Mouse (Mus musculus): ENCODE measurements around the gene Rhov. TPM values are rescaled to one million over a fixed set of nuclear protein-coding genes. Genes with fewer than 3 reads are reported as not detected.

Gene Rhov
- polyA plus RNA-seq, 1 experiment from 2014 or later, result 1.0 TPM

DNA sequence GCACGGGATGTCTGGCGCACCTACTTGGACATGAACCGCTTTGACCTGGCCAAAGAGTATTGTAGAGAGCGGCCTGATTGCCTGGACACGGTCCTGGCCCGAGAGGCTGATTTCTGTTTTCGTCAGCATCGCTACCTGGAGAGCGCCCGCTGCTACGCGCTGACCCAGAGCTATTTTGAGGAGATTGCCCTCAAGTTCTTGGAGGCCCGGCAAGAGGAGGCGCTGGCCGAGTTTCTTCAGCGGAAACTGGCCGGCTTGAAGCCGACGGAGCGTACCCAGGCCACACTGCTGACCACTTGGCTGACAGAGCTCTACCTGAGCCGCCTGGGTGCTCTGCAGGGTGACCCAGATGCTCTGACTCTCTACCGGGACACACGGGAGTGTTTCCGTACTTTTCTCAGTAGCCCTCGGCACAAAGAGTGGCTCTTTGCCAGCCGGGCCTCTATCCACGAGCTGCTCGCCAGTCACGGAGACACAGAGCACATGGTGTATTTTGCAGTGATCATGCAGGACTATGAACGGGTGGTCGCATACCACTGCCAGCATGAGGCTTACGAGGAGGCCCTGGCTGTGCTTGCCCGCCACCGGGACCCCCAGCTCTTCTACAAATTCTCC is 22.8 kb upstream of the Rhov start:
- no peak overlapping the region for H3K4me3 ChIP-seq (ENCODE audit: low read length)
- no peaks in the 10 kb centered on the region for H3K27me3 ChIP-seq (ENCODE audit: control insufficient read depth, insufficient read depth, low read length)
- H3K36me3 ChIP-seq (ENCODE audit: control insufficient read depth, insufficient read depth), result peaks cover 49% of the 10 kb centered on the region
- no peaks in the 10 kb centered on the region for H3K9me3 ChIP-seq (replicated peaks; ENCODE audit: control insufficient read depth, low read length)
- no peak overlapping the region for H3K27ac ChIP-seq (ENCODE audit: low read length)
- 91% methylated on average over 34 of the region's 34 CpGs for WGBS
- no peak for ATAC-seq (replicated peaks; ENCODE audit: extremely low read depth, insufficient read depth, low FRiP score)
- H3K9ac ChIP-seq (ENCODE audit: low read length), result no peak overlapping the region
- peaks cover 9% of the 10 kb centered on the region for H3K4me1 ChIP-seq (ENCODE audit: control insufficient read depth, insufficient read depth, low read length)
- no peak overlapping the region for H3K4me2 ChIP-seq (ENCODE audit: low read depth, low read length)

DNA sequence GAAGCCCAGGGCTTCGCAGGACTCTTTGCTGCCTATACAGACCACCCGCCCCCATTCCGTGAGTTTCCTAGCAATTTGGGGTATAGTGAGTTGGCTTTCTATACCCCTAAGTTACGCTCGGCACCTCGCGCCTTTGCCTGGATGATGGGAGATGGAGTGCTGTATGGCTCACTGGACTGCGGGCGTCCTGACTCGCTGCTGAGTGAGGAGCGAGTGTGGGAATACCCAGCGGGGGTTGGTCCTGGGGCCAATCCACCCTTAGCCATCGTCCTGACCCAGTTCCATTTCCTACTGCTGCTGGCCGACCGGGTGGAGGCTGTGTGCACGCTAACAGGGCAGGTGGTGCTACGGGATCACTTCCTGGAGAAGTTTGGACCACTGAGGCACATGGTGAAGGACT is 22.2 kb upstream of the Rhov start:
- Histone ChIP-seq H3K27ac (ENCODE audit: low read length) (no peak overlapping the region), H3K27me3 (ENCODE audit: control insufficient read depth, insufficient read depth, low read length) (no peaks in the 10 kb centered on the region), H3K9me3 (replicated peaks; ENCODE audit: control insufficient read depth, low read length) (no peaks in the 10 kb centered on the region), H3K9ac (ENCODE audit: low read length) (no peak overlapping the region), H3K4me1 (ENCODE audit: control insufficient read depth, insufficient read depth, low read length) (peaks cover 9% of the 10 kb centered on the region), H3K4me2 (ENCODE audit: low read depth, low read length) (no peak overlapping the region), H3K4me3 (ENCODE audit: low read length) (no peak overlapping the region), H3K36me3 (ENCODE audit: control insufficient read depth, insufficient read depth) (peaks cover 49% of the 10 kb centered on the region)
- ATAC-seq (replicated peaks; ENCODE audit: extremely low read depth, insufficient read depth, low FRiP score), result no peak
- WGBS, result 92% methylated on average over 17 of the region's 17 CpGs

DNA sequence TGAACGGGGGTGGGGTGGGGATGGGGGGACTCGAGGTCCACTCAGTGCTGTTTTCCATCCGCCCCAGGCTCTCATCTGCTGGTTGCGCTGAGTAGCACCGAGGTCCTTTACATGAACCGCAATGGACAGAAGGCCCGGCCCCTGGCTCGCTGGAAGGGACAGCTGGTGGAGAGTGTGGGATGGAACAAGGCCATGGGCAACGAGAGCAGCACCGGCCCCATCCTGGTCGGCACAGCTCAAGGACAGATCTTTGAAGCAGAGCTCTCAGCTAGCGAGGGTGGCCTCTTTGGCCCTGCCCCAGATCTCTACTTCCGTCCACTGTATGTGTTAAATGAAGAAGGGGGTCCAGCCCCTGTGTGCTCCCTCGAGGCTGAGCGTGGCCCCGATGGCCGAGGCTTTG is 21.8 kb upstream of the Rhov start:
- Histone ChIP-seq H3K27me3 (ENCODE audit: control insufficient read depth, insufficient read depth, low read length) (no peaks in the 10 kb centered on the region), H3K27ac (ENCODE audit: low read length) (no peak overlapping the region), H3K36me3 (ENCODE audit: control insufficient read depth, insufficient read depth) (peaks cover 49% of the 10 kb centered on the region), H3K4me1 (ENCODE audit: control insufficient read depth, insufficient read depth, low read length) (peaks cover 11% of the 10 kb centered on the region), H3K9ac (ENCODE audit: low read length) (no peak overlapping the region), H3K4me3 (ENCODE audit: low read length) (no peak overlapping the region), H3K9me3 (replicated peaks; ENCODE audit: control insufficient read depth, low read length) (no peaks in the 10 kb centered on the region), H3K4me2 (ENCODE audit: low read depth, low read length) (no peak overlapping the region)
- no peak for ATAC-seq (replicated peaks; ENCODE audit: extremely low read depth, insufficient read depth, low FRiP score)
- 90% methylated on average over 17 of the region's 17 CpGs for WGBS

DNA sequence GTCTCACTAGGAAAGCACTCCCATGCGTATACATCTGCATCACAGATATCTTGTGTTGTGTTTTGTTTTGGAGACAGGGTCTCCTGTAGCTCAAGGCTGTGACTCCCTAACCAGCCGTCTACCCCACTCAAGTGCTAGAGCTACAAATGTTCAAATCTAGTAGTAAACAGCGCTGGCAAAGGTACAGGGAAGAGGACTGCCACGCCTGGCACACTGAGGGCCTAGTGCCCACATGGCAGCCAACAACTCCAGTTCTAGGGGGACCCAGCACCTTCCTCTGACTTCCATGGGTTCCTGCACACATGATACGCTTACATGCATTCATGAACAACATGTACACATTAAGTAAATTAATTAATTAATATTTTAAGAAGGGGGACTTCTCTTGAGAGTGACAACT is 21.2 kb upstream of the Rhov start:
- H3K4me3 ChIP-seq (ENCODE audit: low read length), result no peak overlapping the region
- no peak overlapping the region for H3K27ac ChIP-seq (ENCODE audit: low read length)
- no peak for ATAC-seq (replicated peaks; ENCODE audit: extremely low read depth, insufficient read depth, low FRiP score)
- peaks cover 12% of the 10 kb centered on the region for H3K4me1 ChIP-seq (ENCODE audit: control insufficient read depth, insufficient read depth, low read length)
- no peaks in the 10 kb centered on the region for H3K9me3 ChIP-seq (replicated peaks; ENCODE audit: control insufficient read depth, low read length)
- H3K27me3 ChIP-seq (ENCODE audit: control insufficient read depth, insufficient read depth, low read length), result no peaks in the 10 kb centered on the region
- H3K36me3 ChIP-seq (ENCODE audit: control insufficient read depth, insufficient read depth), result peaks cover 45% of the 10 kb centered on the region
- WGBS, result 94% methylated on average over 5 of the region's 5 CpGs
- H3K4me2 ChIP-seq (ENCODE audit: low read depth, low read length), result no peak overlapping the region
- no peak overlapping the region for H3K9ac ChIP-seq (ENCODE audit: low read length)

DNA sequence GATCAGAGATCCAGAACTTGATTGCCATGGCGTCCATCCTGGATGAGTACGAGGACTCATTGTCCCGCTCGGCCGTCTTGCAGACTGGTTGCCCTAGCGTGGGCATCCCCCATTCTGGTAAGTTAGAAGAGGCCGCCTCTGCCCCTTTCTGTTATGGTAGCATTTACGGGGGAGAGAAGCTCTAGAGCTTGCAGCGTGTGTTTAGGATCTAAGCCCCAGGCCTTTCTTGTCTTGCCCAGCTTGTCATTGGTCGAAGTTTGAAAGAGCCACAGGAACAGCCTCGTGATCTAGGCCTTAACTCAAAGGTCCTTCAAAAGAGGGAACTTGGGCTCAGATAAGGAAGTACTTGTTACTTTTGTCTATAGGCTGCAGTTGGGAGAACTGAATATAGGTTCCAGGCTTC is 17.9 kb upstream of the Rhov start:
- WGBS, result 2% methylated on average over 11 of the region's 11 CpGs
- no peak; the same call in 1 of the 2 replicates for ATAC-seq (replicated peaks; ENCODE audit: extremely low read depth, insufficient read depth, low FRiP score)
- H3K9me3 ChIP-seq (replicated peaks; ENCODE audit: control insufficient read depth, low read length), result no peaks in the 10 kb centered on the region

DNA sequence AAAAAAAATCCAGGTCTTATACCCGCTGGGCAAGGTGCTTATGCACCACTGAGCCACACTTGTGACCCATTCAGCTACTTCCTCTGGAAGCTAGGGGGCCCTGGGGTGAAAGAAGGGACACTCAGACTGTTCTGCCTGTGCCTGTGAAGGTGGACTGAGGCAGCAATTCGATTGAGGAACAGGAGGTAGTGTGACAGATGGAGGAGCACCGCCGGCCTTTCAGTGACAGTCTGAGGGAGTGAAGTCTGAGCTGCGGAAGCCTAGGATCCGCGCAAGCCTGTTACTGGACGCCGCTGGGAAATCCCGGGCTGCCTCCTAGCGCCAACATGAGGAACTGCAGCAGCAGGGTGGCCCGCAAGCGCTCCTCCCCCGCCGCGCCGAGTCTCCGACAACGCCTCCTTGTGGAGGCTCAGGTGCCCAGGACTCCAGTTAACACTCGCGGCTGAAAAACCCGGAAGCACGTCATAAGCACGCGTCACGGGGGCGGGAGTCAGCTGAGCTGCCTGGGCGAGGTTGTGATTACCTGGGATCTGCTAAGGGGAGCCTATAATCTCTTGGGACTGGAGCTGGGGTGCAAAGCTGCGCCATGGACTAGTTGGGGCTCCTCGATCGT is 17.3 kb upstream of the Rhov start, which contains the start of gene Vps18:
Gene Vps18 (plus strand): TSS at position 471 of the 613 bp plus-strand sequence.
- 1% methylated on average over 31 of the region's 31 CpGs for WGBS
- Histone ChIP-seq H3K4me2 (ENCODE audit: low read depth, low read length) (peak within 1 kb of the TSS; percentile 96), H3K4me1 (ENCODE audit: control insufficient read depth, insufficient read depth, low read length) (peaks cover 12% of the 10 kb centered on the region), H3K27me3 (ENCODE audit: control insufficient read depth, insufficient read depth, low read length) (no peaks in the 10 kb centered on the region), H3K36me3 (ENCODE audit: control insufficient read depth, insufficient read depth) (peaks cover 24% of the 10 kb centered on the region), H3K4me3 (ENCODE audit: low read length) (peak within 1 kb of the TSS; percentile 88), H3K9me3 (replicated peaks; ENCODE audit: control insufficient read depth, low read length) (no peaks in the 10 kb centered on the region), H3K27ac (ENCODE audit: low read length) (peak within 1 kb of the TSS; percentile 17; the same call in 1 of the 2 replicates), H3K9ac (ENCODE audit: low read length) (peak within 1 kb of the TSS; percentile 93)
- ATAC-seq (replicated peaks; ENCODE audit: extremely low read depth, insufficient read depth, low FRiP score), result peak; percentile 96

More for the DNA sequence above, 17.9 kb upstream of the Rhov start:
- Histone ChIP-seq H3K4me3 (ENCODE audit: low read length) (peak overlapping the region; percentile 88), H3K4me1 (ENCODE audit: control insufficient read depth, insufficient read depth, low read length) (peaks cover 12% of the 10 kb centered on the region), H3K36me3 (ENCODE audit: control insufficient read depth, insufficient read depth) (peaks cover 30% of the 10 kb centered on the region), H3K9ac (ENCODE audit: low read length) (peak overlapping the region; percentile 93), H3K27me3 (ENCODE audit: control insufficient read depth, insufficient read depth, low read length) (no peaks in the 10 kb centered on the region), H3K27ac (ENCODE audit: low read length) (peak overlapping the region; percentile 17; the same call in 1 of the 2 replicates), H3K4me2 (ENCODE audit: low read depth, low read length) (peak overlapping the region; percentile 96)

DNA sequence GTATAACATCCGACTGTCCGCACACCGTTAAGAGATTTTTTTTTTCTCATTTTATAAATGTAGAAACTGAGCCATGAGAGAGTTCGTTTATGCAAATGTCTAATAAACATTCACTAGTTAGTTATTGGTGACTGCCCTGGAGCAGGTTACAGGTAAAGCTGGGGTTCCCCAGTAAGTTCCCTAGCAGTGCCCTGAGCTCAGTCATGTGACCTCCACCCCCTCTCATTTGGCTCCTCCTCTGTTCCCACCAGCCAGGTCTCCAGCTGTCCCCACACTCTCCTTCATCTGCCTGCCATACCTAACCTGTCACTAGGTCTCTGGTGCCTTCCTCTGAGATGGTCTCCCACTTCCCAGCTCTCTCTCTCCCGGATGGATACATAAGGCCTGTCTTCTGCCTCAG is 16.3 kb upstream of the Rhov start:
- Histone ChIP-seq H3K4me2 (ENCODE audit: low read depth, low read length) (no peak overlapping the region), H3K27me3 (ENCODE audit: control insufficient read depth, insufficient read depth, low read length) (no peaks in the 10 kb centered on the region), H3K4me3 (ENCODE audit: low read length) (no peak overlapping the region), H3K9ac (ENCODE audit: low read length) (no peak overlapping the region), H3K36me3 (ENCODE audit: control insufficient read depth, insufficient read depth) (peaks cover 15% of the 10 kb centered on the region), H3K27ac (ENCODE audit: low read length) (no peak overlapping the region), H3K4me1 (ENCODE audit: control insufficient read depth, insufficient read depth, low read length) (peaks cover 12% of the 10 kb centered on the region), H3K9me3 (replicated peaks; ENCODE audit: control insufficient read depth, low read length) (no peaks in the 10 kb centered on the region)
- no peak for ATAC-seq (replicated peaks; ENCODE audit: extremely low read depth, insufficient read depth, low FRiP score)
- WGBS, result 84% methylated on average over 5 of the region's 5 CpGs

DNA sequence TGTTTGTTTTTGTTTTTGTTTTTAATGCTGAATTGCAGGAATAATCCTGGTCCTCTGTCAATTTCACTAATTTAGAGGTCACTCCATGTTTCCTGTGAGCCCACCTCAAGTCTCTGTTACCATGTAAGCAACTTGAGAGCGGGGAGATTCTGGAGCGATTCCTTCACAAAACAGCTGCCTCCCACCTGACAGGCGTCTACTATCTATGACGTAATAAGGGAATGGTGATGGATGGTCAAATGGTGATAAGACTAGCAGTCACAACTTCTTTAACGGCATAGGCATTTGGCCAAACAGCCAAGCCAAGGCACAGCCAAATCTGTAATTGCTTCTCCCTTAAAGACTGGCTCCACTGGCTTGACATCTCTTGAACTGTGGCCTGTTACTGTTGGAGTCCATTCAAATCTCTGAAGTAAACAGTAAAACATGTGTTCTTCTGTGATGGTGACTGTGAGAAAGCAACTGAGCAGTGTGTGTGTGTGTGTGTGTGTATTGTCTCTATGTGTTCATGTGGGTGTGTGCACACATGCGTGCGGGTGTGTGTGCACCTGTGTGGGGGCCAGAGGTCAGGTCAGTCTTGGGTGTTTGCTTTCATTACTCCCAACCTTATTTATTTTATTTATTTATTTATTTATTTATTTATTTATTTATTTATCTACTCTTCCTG is 11.0 kb upstream of the Rhov start:
- 63% methylated on average over 7 of the region's 7 CpGs for WGBS
- H3K27me3 ChIP-seq (ENCODE audit: control insufficient read depth, insufficient read depth, low read length), result no peaks in the 10 kb centered on the region

DNA sequence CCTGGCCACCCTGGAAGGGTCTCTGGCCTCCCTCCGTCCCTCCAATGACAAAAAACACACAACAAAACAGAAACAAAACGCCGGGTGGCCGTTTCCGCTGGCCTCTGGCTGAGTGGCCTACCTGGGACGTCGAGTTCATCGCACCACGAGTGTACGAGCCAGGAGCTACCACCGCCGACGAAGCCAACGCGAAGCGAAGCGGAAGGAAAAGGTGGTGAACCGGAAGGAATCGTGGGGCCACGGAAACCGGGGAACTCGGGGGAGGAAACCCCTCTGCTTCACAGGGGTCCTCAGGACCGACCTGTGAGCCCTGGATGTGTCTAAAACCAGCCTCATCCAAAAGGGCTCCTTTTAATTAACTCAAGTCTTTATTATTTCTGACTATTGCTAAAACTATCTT is 6.7 kb upstream of the Rhov start:
- H3K27me3 ChIP-seq (ENCODE audit: control insufficient read depth, insufficient read depth, low read length), result no peaks in the 10 kb centered on the region
- ATAC-seq (replicated peaks; ENCODE audit: extremely low read depth, insufficient read depth, low FRiP score), result no peak
- H3K36me3 ChIP-seq (ENCODE audit: control insufficient read depth, insufficient read depth), result no peaks in the 10 kb centered on the region
- H3K4me2 ChIP-seq (ENCODE audit: low read depth, low read length), result no peak overlapping the region
- no peak overlapping the region for H3K4me3 ChIP-seq (ENCODE audit: low read length)
- no peak overlapping the region for H3K9ac ChIP-seq (ENCODE audit: low read length)
- H3K27ac ChIP-seq (ENCODE audit: low read length), result no peak overlapping the region
- 90% methylated on average over 23 of the region's 23 CpGs for WGBS
- no peaks in the 10 kb centered on the region for H3K9me3 ChIP-seq (replicated peaks; ENCODE audit: control insufficient read depth, low read length)
- no peaks in the 10 kb centered on the region for H3K4me1 ChIP-seq (ENCODE audit: control insufficient read depth, insufficient read depth, low read length)

More for the DNA sequence above, 11.0 kb upstream of the Rhov start:
- no peaks in the 10 kb centered on the region for H3K9me3 ChIP-seq (replicated peaks; ENCODE audit: control insufficient read depth, low read length)
- H3K4me2 ChIP-seq (ENCODE audit: low read depth, low read length), result no peak overlapping the region
- H3K27ac ChIP-seq (ENCODE audit: low read length), result no peak overlapping the region
- no peaks in the 10 kb centered on the region for H3K36me3 ChIP-seq (ENCODE audit: control insufficient read depth, insufficient read depth)
- no peak overlapping the region for H3K9ac ChIP-seq (ENCODE audit: low read length)
- no peak overlapping the region for H3K4me3 ChIP-seq (ENCODE audit: low read length)
- no peak for ATAC-seq (replicated peaks; ENCODE audit: extremely low read depth, insufficient read depth, low FRiP score)
- no peaks in the 10 kb centered on the region for H3K4me1 ChIP-seq (ENCODE audit: control insufficient read depth, insufficient read depth, low read length)

Measured in heart, embryonic 16.5 days (tissue).